8 mouse cellular contexts compared by ENCODE assay signal in genomic region chr10:127170837-127171272, GRCm38 (mm10). TPM values are rescaled to one million over a fixed set of nuclear protein-coding genes. Genes with fewer than 3 reads are reported as not detected.
DNase-seq lines count a peak whose midpoint lies in the region; ATAC-seq and TF ChIP-seq lines count a peak whose summit lies in the region.

No protein-coding gene starts in this region.

- H3K4me1 ChIP-seq in embryonic fibroblast, embryonic 13.5 days (ENCODE audit: control insufficient read depth, insufficient read depth, low read length): no peaks in the 10 kb centered on the region

- intact Hi-C loops in heart, postnatal 10 days (cut with DNase I): no loop called here

- DNase-seq in adrenal gland, adult (ENCODE audit: inconsistent age in 2 of 2, low spot score in 1 of 2): peak; percentile 83 to 94
- peak; percentile 71 to 81 for DNase-seq in heart, postnatal 10 days
- DNase-seq in kidney, postnatal 36 days: peak; percentile 76 to 90
- DNase-seq in right cerebral cortex, postnatal 14 days: peak; percentile 72
- peak; percentile 80 for DNase-seq in yolk sac, embryonic 10.5 days (ENCODE audit: low spot score)

- peak; percentile 62 for ATAC-seq in CD4-positive, CD25-positive, alpha-beta regulatory T cell, adult 4 months
- peak; percentile 79 for ATAC-seq in megakaryocyte, adult 5-6 weeks (ENCODE audit: poor library complexity, severe bottlenecking)

- no peak overlapping the region for H3K27ac ChIP-seq in embryonic fibroblast, embryonic 13.5 days (ENCODE audit: insufficient read depth, low read length)

- TF ChIP-seq POLR2A in embryonic fibroblast, embryonic 13.5 days (IDR thresholded peaks at IDR 0.05; ENCODE audit: low read depth, low read length): no peak

- H3K4me3 ChIP-seq in embryonic fibroblast, embryonic 13.5 days (ENCODE audit: insufficient read depth, low read length): peak overlapping the region; percentile 18

- peak; percentile 94 for TF ChIP-seq CTCF in embryonic fibroblast, embryonic 13.5 days (IDR thresholded peaks at IDR 0.05; ENCODE audit: borderline replicate concordance, insufficient read depth, low read length)

RNA-seq across cellular contexts. Expression of gene B4galnt1, which starts 5.8 kb away (rescaled TPM):
- 100 to 1,000 TPM; 166 to 206 TPM for polyA plus RNA-seq in CD4-positive, CD25-positive, alpha-beta regulatory T cell, adult 4 months (2017; shearing (Covaris generic))
- 28.3 and 39.3 TPM in 2 replicates for polyA plus RNA-seq in embryonic fibroblast, embryonic 13.5 days (2011; ENCODE audit: insufficient read length, low read depth, missing spikeins)
- total RNA-seq in heart, postnatal 10 days (2021): 1 to 10 TPM; 3.6 to 3.8 TPM
- total RNA-seq in megakaryocyte, adult 5-6 weeks (2015): 113 TPM in 2 replicates
- 67.7 and 75.5 TPM in 2 replicates for total RNA-seq in megakaryocyte, adult 5-6 weeks (2017)

RNA-seq across cellular contexts. Expression of gene Slc26a10, which starts 9.6 kb away (rescaled TPM):
- 1 to 10 TPM; 2.6 to 2.8 TPM for polyA plus RNA-seq in CD4-positive, CD25-positive, alpha-beta regulatory T cell, adult 4 months (2017; shearing (Covaris generic))
- polyA plus RNA-seq in embryonic fibroblast, embryonic 13.5 days (2011; ENCODE audit: insufficient read length, low read depth, missing spikeins): 2.2 and 2.8 TPM in 2 replicates
- 10 to 100 TPM; 40.8 to 48.0 TPM for total RNA-seq in heart, postnatal 10 days (2021)
- total RNA-seq in megakaryocyte, adult 5-6 weeks (2015): 0.91 TPM in 1 of 2 replicates, not detected in the other
- 0.22 and 0.53 TPM in 2 replicates for total RNA-seq in megakaryocyte, adult 5-6 weeks (2017)

RNA-seq across cellular contexts. Expression of gene Arhgef25, which starts 19.0 kb away (rescaled TPM):
- polyA plus RNA-seq in CD4-positive, CD25-positive, alpha-beta regulatory T cell, adult 4 months (2017; shearing (Covaris generic)): under 1 TPM in 1 of 2 experiments, not detected in 1; 0.38 TPM
- polyA plus RNA-seq in embryonic fibroblast, embryonic 13.5 days (2011; ENCODE audit: insufficient read length, low read depth, missing spikeins): 187 TPM in 2 replicates
- 10 to 100 TPM; 20.8 to 21.0 TPM for total RNA-seq in heart, postnatal 10 days (2021)
- 0.16 TPM in 1 of 2 replicates, not detected in the other for total RNA-seq in megakaryocyte, adult 5-6 weeks (2015)
- 0.41 and 1.0 TPM in 2 replicates for total RNA-seq in megakaryocyte, adult 5-6 weeks (2017)

RNA-seq across cellular contexts. Expression of gene Dtx3, which starts 24.7 kb away (rescaled TPM):
- polyA plus RNA-seq in CD4-positive, CD25-positive, alpha-beta regulatory T cell, adult 4 months (2017; shearing (Covaris generic)): 10 to 100 TPM; 39.4 to 42.2 TPM
- polyA plus RNA-seq in embryonic fibroblast, embryonic 13.5 days (2011; ENCODE audit: insufficient read length, low read depth, missing spikeins): 62.3 and 82.0 TPM in 2 replicates
- 10 to 100 TPM; 48.4 to 52.2 TPM for total RNA-seq in heart, postnatal 10 days (2021)
- 8.2 and 9.2 TPM in 2 replicates for total RNA-seq in megakaryocyte, adult 5-6 weeks (2015)
- total RNA-seq in megakaryocyte, adult 5-6 weeks (2017): 4.5 and 9.1 TPM in 2 replicates

RNA-seq across cellular contexts. Expression of gene Pip4k2c, which starts 40.5 kb away (rescaled TPM):
- 10 to 100 TPM; 24.2 to 39.3 TPM for polyA plus RNA-seq in CD4-positive, CD25-positive, alpha-beta regulatory T cell, adult 4 months (2017; shearing (Covaris generic))
- polyA plus RNA-seq in embryonic fibroblast, embryonic 13.5 days (2011; ENCODE audit: insufficient read length, low read depth, missing spikeins): 24.3 and 25.2 TPM in 2 replicates
- 10 to 100 TPM; 26.4 to 28.7 TPM for total RNA-seq in heart, postnatal 10 days (2021)
- 9.6 and 12.0 TPM in 2 replicates for total RNA-seq in megakaryocyte, adult 5-6 weeks (2015)
- 13.2 and 17.8 TPM in 2 replicates for total RNA-seq in megakaryocyte, adult 5-6 weeks (2017)

Comparison
In these comparisons a context has a peak if more than half of its experiments do, and no peak if none do; other contexts are left out.
1. RNA of gene B4galnt1, which starts 5.8 kb away (total RNA-seq): 67.7 to 113 TPM in megakaryocyte, adult 5-6 weeks; 3.6 to 3.8 TPM in heart, postnatal 10 days; every median in the first group is over 10 times any median in the second.
2. RNA of gene Slc26a10, which starts 9.6 kb away (total RNA-seq): 40.8 to 48.0 TPM in heart, postnatal 10 days; 0.22 to 0.91 TPM in megakaryocyte, adult 5-6 weeks; every median in the first group is over 10 times any median in the second.
3. RNA of gene Arhgef25, which starts 19.0 kb away (total RNA-seq): 20.8 to 21.0 TPM in heart, postnatal 10 days; 0.16 to 1.0 TPM in megakaryocyte, adult 5-6 weeks; every median in the first group is over 10 times any median in the second.
4. Peak in every context shown above with its lines, with median percentiles within 50 percentile points of each other: DNase-seq.